Mouse (Mus musculus): ENCODE data around the gene Dok7. TPM values are rescaled to one million over a fixed set of nuclear protein-coding genes. Genes with fewer than 3 reads are reported as not detected.

Gene Dok7
- polyA plus RNA-seq, 1 experiment from 2014 or later = 7.8 TPM

- H3K36me3 ChIP-seq (ENCODE audit: control insufficient read depth, insufficient read depth) = no peaks in the 10 kb centered on the region
- peaks cover 13% of the 10 kb centered on the region for H3K4me1 ChIP-seq (replicated peaks; ENCODE audit: control insufficient read depth, insufficient read depth, low read length)
- H3K4me3 ChIP-seq (replicated peaks; ENCODE audit: low read length) = no peak overlapping the region
- H3K27ac ChIP-seq (ENCODE audit: low read length) = peak overlapping the region; percentile 35; the same call in 1 of the 2 replicates
- H3K9me3 ChIP-seq (ENCODE audit: control insufficient read depth, low read length) = no peaks in the 10 kb centered on the region
- 56% methylated on average over 8 of the region's 8 CpGs for WGBS
- no peaks in the 10 kb centered on the region for H3K27me3 ChIP-seq (replicated peaks; ENCODE audit: control insufficient read depth, insufficient read depth, low read length)
- peak; percentile 72; the same call in 1 of the 2 replicates for ATAC-seq
- H3K4me2 ChIP-seq (ENCODE audit: low read length) = no peak overlapping the region
- H3K9ac ChIP-seq (replicated peaks; ENCODE audit: low read depth, low read length) = no peak overlapping the region
Measured at GRCm38 (mm10) chr5:35120024-35120423, 63.5 kb downstream of the Dok7 start.

GRCm38 (mm10) chr5:35129208-35129607 lies 72.6 kb downstream of the Dok7 start:
- Histone ChIP-seq H3K9ac (replicated peaks; ENCODE audit: low read depth, low read length) (no peak overlapping the region), H3K4me2 (ENCODE audit: low read length) (no peak overlapping the region), H3K27ac (ENCODE audit: low read length) (peak overlapping the region; percentile 75), H3K36me3 (ENCODE audit: control insufficient read depth, insufficient read depth) (no peaks in the 10 kb centered on the region), H3K27me3 (replicated peaks; ENCODE audit: control insufficient read depth, insufficient read depth, low read length) (no peaks in the 10 kb centered on the region), H3K4me1 (replicated peaks; ENCODE audit: control insufficient read depth, insufficient read depth, low read length) (peaks cover 20% of the 10 kb centered on the region), H3K9me3 (ENCODE audit: control insufficient read depth, low read length) (no peaks in the 10 kb centered on the region; the same call in 1 of the 2 replicates), H3K4me3 (replicated peaks; ENCODE audit: low read length) (no peak overlapping the region)
- WGBS = 58% methylated on average over 16 of the region's 16 CpGs
- ATAC-seq = peak; percentile 81

GRCm38 (mm10) chr5:35129767-35130191 lies 73.2 kb downstream of the Dok7 start:
- no peak overlapping the region for H3K4me3 ChIP-seq (replicated peaks; ENCODE audit: low read length)
- peaks cover 20% of the 10 kb centered on the region for H3K4me1 ChIP-seq (replicated peaks; ENCODE audit: control insufficient read depth, insufficient read depth, low read length)
- no peaks in the 10 kb centered on the region for H3K36me3 ChIP-seq (ENCODE audit: control insufficient read depth, insufficient read depth)
- no peaks in the 10 kb centered on the region for H3K27me3 ChIP-seq (replicated peaks; ENCODE audit: control insufficient read depth, insufficient read depth, low read length)
- H3K9ac ChIP-seq (replicated peaks; ENCODE audit: low read depth, low read length) = no peak overlapping the region
- no peaks in the 10 kb centered on the region; the same call in 1 of the 2 replicates for H3K9me3 ChIP-seq (ENCODE audit: control insufficient read depth, low read length)
- 0 out of 2 replicates have a peak, but pooled peaks have one; percentile 24 for ATAC-seq
- H3K27ac ChIP-seq (ENCODE audit: low read length) = peak overlapping the region; percentile 75
- WGBS = 86% methylated on average over 7 of the region's 7 CpGs
- H3K4me2 ChIP-seq (ENCODE audit: low read length) = no peak overlapping the region

GRCm38 (mm10) chr5:35131237-35131636 lies 74.7 kb downstream of the Dok7 start:
- no peak overlapping the region for H3K9ac ChIP-seq (replicated peaks; ENCODE audit: low read depth, low read length)
- no peak for ATAC-seq
- H3K4me2 ChIP-seq (ENCODE audit: low read length) = no peak overlapping the region
- no peaks in the 10 kb centered on the region; the same call in 1 of the 2 replicates for H3K9me3 ChIP-seq (ENCODE audit: control insufficient read depth, low read length)
- H3K27me3 ChIP-seq (replicated peaks; ENCODE audit: control insufficient read depth, insufficient read depth, low read length) = no peaks in the 10 kb centered on the region
- H3K27ac ChIP-seq (ENCODE audit: low read length) = no peak overlapping the region
- H3K4me3 ChIP-seq (replicated peaks; ENCODE audit: low read length) = no peak overlapping the region
- H3K36me3 ChIP-seq (ENCODE audit: control insufficient read depth, insufficient read depth) = no peaks in the 10 kb centered on the region
- WGBS = 38% methylated on average over 1 of the region's 1 CpGs
- peaks cover 20% of the 10 kb centered on the region for H3K4me1 ChIP-seq (replicated peaks; ENCODE audit: control insufficient read depth, insufficient read depth, low read length)

GRCm38 (mm10) chr5:35131773-35132172 lies 75.2 kb downstream of the Dok7 start:
- H3K27ac ChIP-seq (ENCODE audit: low read length) = no peak overlapping the region
- no peaks in the 10 kb centered on the region; the same call in 1 of the 2 replicates for H3K9me3 ChIP-seq (ENCODE audit: control insufficient read depth, low read length)
- H3K9ac ChIP-seq (replicated peaks; ENCODE audit: low read depth, low read length) = no peak overlapping the region
- peaks cover 20% of the 10 kb centered on the region for H3K4me1 ChIP-seq (replicated peaks; ENCODE audit: control insufficient read depth, insufficient read depth, low read length)
- H3K4me2 ChIP-seq (ENCODE audit: low read length) = no peak overlapping the region
- 6% methylated on average over 7 of the region's 7 CpGs for WGBS
- H3K27me3 ChIP-seq (replicated peaks; ENCODE audit: control insufficient read depth, insufficient read depth, low read length) = no peaks in the 10 kb centered on the region
- no peaks in the 10 kb centered on the region for H3K36me3 ChIP-seq (ENCODE audit: control insufficient read depth, insufficient read depth)
- 0 out of 2 replicates have a peak, but pooled peaks have one; percentile 30 for ATAC-seq
- H3K4me3 ChIP-seq (replicated peaks; ENCODE audit: low read length) = no peak overlapping the region

GRCm38 (mm10) chr5:35132278-35132980 lies 75.9 kb downstream of the Dok7 start:
- Histone ChIP-seq H3K4me3 (replicated peaks; ENCODE audit: low read length) (no peak overlapping the region), H3K9me3 (ENCODE audit: control insufficient read depth, low read length) (no peaks in the 10 kb centered on the region; the same call in 1 of the 2 replicates), H3K4me2 (ENCODE audit: low read length) (no peak overlapping the region), H3K27ac (ENCODE audit: low read length) (no peak overlapping the region), H3K4me1 (replicated peaks; ENCODE audit: control insufficient read depth, insufficient read depth, low read length) (peaks cover 24% of the 10 kb centered on the region), H3K36me3 (ENCODE audit: control insufficient read depth, insufficient read depth) (no peaks in the 10 kb centered on the region), H3K27me3 (replicated peaks; ENCODE audit: control insufficient read depth, insufficient read depth, low read length) (no peaks in the 10 kb centered on the region), H3K9ac (replicated peaks; ENCODE audit: low read depth, low read length) (no peak overlapping the region)
- no peak for ATAC-seq
- 94% methylated on average over 9 of the region's 9 CpGs for WGBS

- no peak for ATAC-seq
- Histone ChIP-seq H3K9ac (replicated peaks; ENCODE audit: low read depth, low read length) (no peak overlapping the region), H3K9me3 (ENCODE audit: control insufficient read depth, low read length) (no peaks in the 10 kb centered on the region; the same call in 1 of the 2 replicates), H3K4me1 (replicated peaks; ENCODE audit: control insufficient read depth, insufficient read depth, low read length) (peaks cover 34% of the 10 kb centered on the region), H3K36me3 (ENCODE audit: control insufficient read depth, insufficient read depth) (no peaks in the 10 kb centered on the region), H3K4me3 (replicated peaks; ENCODE audit: low read length) (no peak overlapping the region), H3K4me2 (ENCODE audit: low read length) (no peak overlapping the region), H3K27ac (ENCODE audit: low read length) (no peak overlapping the region), H3K27me3 (replicated peaks; ENCODE audit: control insufficient read depth, insufficient read depth, low read length) (no peaks in the 10 kb centered on the region)
- WGBS = 71% methylated on average over 4 of the region's 4 CpGs
Measured at GRCm38 (mm10) chr5:35133468-35133867, 76.9 kb downstream of the Dok7 start.

GRCm38 (mm10) chr5:35134286-35134685 lies 77.7 kb downstream of the Dok7 start:
- Histone ChIP-seq H3K4me3 (replicated peaks; ENCODE audit: low read length) (no peak overlapping the region), H3K36me3 (ENCODE audit: control insufficient read depth, insufficient read depth) (no peaks in the 10 kb centered on the region), H3K4me1 (replicated peaks; ENCODE audit: control insufficient read depth, insufficient read depth, low read length) (peaks cover 34% of the 10 kb centered on the region), H3K27ac (ENCODE audit: low read length) (no peak overlapping the region), H3K9ac (replicated peaks; ENCODE audit: low read depth, low read length) (no peak overlapping the region), H3K27me3 (replicated peaks; ENCODE audit: control insufficient read depth, insufficient read depth, low read length) (no peaks in the 10 kb centered on the region), H3K9me3 (ENCODE audit: control insufficient read depth, low read length) (no peaks in the 10 kb centered on the region; the same call in 1 of the 2 replicates), H3K4me2 (ENCODE audit: low read length) (no peak overlapping the region)
- ATAC-seq = no peak
- 63% methylated on average over 3 of the region's 3 CpGs for WGBS

- no peaks in the 10 kb centered on the region for H3K27me3 ChIP-seq (replicated peaks; ENCODE audit: control insufficient read depth, insufficient read depth, low read length)
- WGBS = 68% methylated on average over 5 of the region's 5 CpGs
- no peak overlapping the region for H3K27ac ChIP-seq (ENCODE audit: low read length)
- H3K9ac ChIP-seq (replicated peaks; ENCODE audit: low read depth, low read length) = no peak overlapping the region
- no peak overlapping the region for H3K4me3 ChIP-seq (replicated peaks; ENCODE audit: low read length)
- no peak for ATAC-seq
- no peaks in the 10 kb centered on the region for H3K36me3 ChIP-seq (ENCODE audit: control insufficient read depth, insufficient read depth)
- no peaks in the 10 kb centered on the region; the same call in 1 of the 2 replicates for H3K9me3 ChIP-seq (ENCODE audit: control insufficient read depth, low read length)
- no peak overlapping the region for H3K4me2 ChIP-seq (ENCODE audit: low read length)
- peaks cover 37% of the 10 kb centered on the region for H3K4me1 ChIP-seq (replicated peaks; ENCODE audit: control insufficient read depth, insufficient read depth, low read length)
Measured at GRCm38 (mm10) chr5:35135903-35136302, 79.3 kb downstream of the Dok7 start.

Data from forebrain, embryonic 16.5 days (tissue).